Comparison of ENCODE assay signal across 23 mouse cellular contexts in genomic region chrX:36186036-36186435, GRCm38 (mm10). TPM values are rescaled to one million over a fixed set of nuclear protein-coding genes. Genes with fewer than 3 reads are reported as not detected.
DNase-seq lines count a peak whose midpoint lies in the region; ATAC-seq and TF ChIP-seq lines count a peak whose summit lies in the region.
"Had no signal": no experiment of that assay in that cellular context is flagged by ENCODE, and none has a peak within 500 bp of the region (broad histone marks: within the 10 kb centered on the region; RNA-seq: fewer than 3 reads in every experiment).

No protein-coding gene starts in this region.

- 59% methylated on average over 5 of the region's 5 CpGs for WGBS in forebrain, embryonic 14.5 days
- 66% methylated on average over 5 of the region's 5 CpGs for WGBS in forebrain, embryonic 11.5 days
- 60% methylated on average over 5 of the region's 5 CpGs for WGBS in midbrain, embryonic 13.5 days
- 52% methylated on average over 5 of the region's 5 CpGs for WGBS in midbrain, postnatal 0 days
- WGBS in intestine, postnatal 0 days = 73% methylated on average over 5 of the region's 5 CpGs

- H3K9me3 ChIP-seq in forebrain, embryonic 14.5 days (replicated peaks; ENCODE audit: control insufficient read depth, low read length) = no peaks in the 10 kb centered on the region
- H3K9me3 ChIP-seq in forebrain, embryonic 11.5 days (ENCODE audit: control insufficient read depth, low read length) = no peaks in the 10 kb centered on the region
- no peaks in the 10 kb centered on the region for H3K9me3 ChIP-seq in midbrain, embryonic 13.5 days
- H3K9me3 ChIP-seq in midbrain, postnatal 0 days (ENCODE audit: low read length) = no peaks in the 10 kb centered on the region
- H3K9me3 ChIP-seq in intestine, postnatal 0 days (ENCODE audit: control insufficient read depth) = no peaks in the 10 kb centered on the region
- H3K9me3 ChIP-seq: embryonic facial prominence, embryonic 12.5 days; forebrain, embryonic 12.5 days; G1E; heart, embryonic 13.5 days had no signal

- no peaks in the 10 kb centered on the region for H3K36me3 ChIP-seq in forebrain, embryonic 14.5 days (ENCODE audit: control insufficient read depth, insufficient read depth, low read length)
- H3K36me3 ChIP-seq in forebrain, embryonic 11.5 days (ENCODE audit: control insufficient read depth, insufficient read depth, low read length) = no peaks in the 10 kb centered on the region
- no peaks in the 10 kb centered on the region for H3K36me3 ChIP-seq in midbrain, embryonic 13.5 days
- no peaks in the 10 kb centered on the region for H3K36me3 ChIP-seq in midbrain, postnatal 0 days (ENCODE audit: insufficient read depth, low read length)
- H3K36me3 ChIP-seq in intestine, postnatal 0 days (ENCODE audit: control insufficient read depth, insufficient read depth) = no peaks in the 10 kb centered on the region
- H3K36me3 ChIP-seq: embryonic facial prominence, embryonic 12.5 days; forebrain, embryonic 12.5 days; G1E; heart, embryonic 13.5 days had no signal

- no peaks in the 10 kb centered on the region for H3K27me3 ChIP-seq in forebrain, embryonic 14.5 days (replicated peaks; ENCODE audit: control insufficient read depth, insufficient read depth, low read length)
- H3K27me3 ChIP-seq in forebrain, embryonic 11.5 days (ENCODE audit: control insufficient read depth, insufficient read depth, low read length) = no peaks in the 10 kb centered on the region
- H3K27me3 ChIP-seq in midbrain, embryonic 13.5 days = no peaks in the 10 kb centered on the region
- H3K27me3 ChIP-seq in midbrain, postnatal 0 days (ENCODE audit: insufficient read depth, low read length) = no peaks in the 10 kb centered on the region
- no peaks in the 10 kb centered on the region for H3K27me3 ChIP-seq in intestine, postnatal 0 days (replicated peaks; ENCODE audit: control insufficient read depth, insufficient read depth, low read length)
- H3K27me3 ChIP-seq: embryonic facial prominence, embryonic 12.5 days; forebrain, embryonic 12.5 days; heart, embryonic 13.5 days had no signal

- no peak overlapping the region for H3K27ac ChIP-seq in forebrain, embryonic 14.5 days (ENCODE audit: low read depth, low read length)
- H3K27ac ChIP-seq in forebrain, embryonic 11.5 days (ENCODE audit: low read depth, low read length) = no peak overlapping the region
- peak overlapping the region; percentile 55; the same call in 1 of the 2 replicates for H3K27ac ChIP-seq in layer of hippocampus, adult 2 months
- H3K27ac ChIP-seq in midbrain, embryonic 13.5 days = peak overlapping the region; percentile 65
- H3K27ac ChIP-seq in midbrain, postnatal 0 days (ENCODE audit: low read depth, low read length) = peak overlapping the region; percentile 47; the same call in 1 of the 2 replicates
- no peak overlapping the region for H3K27ac ChIP-seq in intestine, postnatal 0 days (ENCODE audit: low read depth, low read length)
- H3K27ac ChIP-seq: embryonic facial prominence, embryonic 12.5 days; forebrain, embryonic 12.5 days; heart, embryonic 13.5 days had no signal

- no peak overlapping the region for H3K4me3 ChIP-seq in forebrain, embryonic 14.5 days (ENCODE audit: low read depth, low read length)
- no peak overlapping the region for H3K4me3 ChIP-seq in forebrain, embryonic 11.5 days (ENCODE audit: low read depth, low read length)
- H3K4me3 ChIP-seq in layer of hippocampus, adult 2 months = no peak overlapping the region
- no peak overlapping the region for H3K4me3 ChIP-seq in midbrain, embryonic 13.5 days (replicated peaks)
- H3K4me3 ChIP-seq in midbrain, postnatal 0 days (ENCODE audit: low read depth, low read length) = no peak overlapping the region
- no peak overlapping the region for H3K4me3 ChIP-seq in intestine, postnatal 0 days (ENCODE audit: low read depth, low read length)
- H3K4me3 ChIP-seq: embryonic facial prominence, embryonic 12.5 days; forebrain, embryonic 12.5 days; heart, embryonic 13.5 days had no signal

- intact Hi-C loops in left cerebral cortex, postnatal 14 days (cut with DNase I) = no loop called here

- peak; percentile 44; the same call in 1 of the 2 replicates for ATAC-seq in forebrain, embryonic 14.5 days
- ATAC-seq in forebrain, embryonic 11.5 days (replicated peaks; ENCODE audit: low FRiP score) = no peak
- ATAC-seq in midbrain, embryonic 13.5 days = peak; percentile 46
- ATAC-seq in midbrain, postnatal 0 days (ENCODE audit: low FRiP score) = peak; percentile 23; the same call in 1 of the 2 replicates
- no peak for ATAC-seq in intestine, postnatal 0 days
- ATAC-seq: CD4-positive, CD25-positive, alpha-beta regulatory T cell, adult 4 months; inflammation-experienced regulatory T-cells, adult 6 months had no signal

- no peaks in the 10 kb centered on the region for H3K4me1 ChIP-seq in forebrain, embryonic 14.5 days (ENCODE audit: control insufficient read depth, insufficient read depth, low read length)
- H3K4me1 ChIP-seq in forebrain, embryonic 11.5 days (replicated peaks; ENCODE audit: control insufficient read depth, insufficient read depth, low read length) = no peaks in the 10 kb centered on the region
- H3K4me1 ChIP-seq in midbrain, embryonic 13.5 days (replicated peaks) = peaks cover 7% of the 10 kb centered on the region; the same call in 1 of the 2 replicates
- no peaks in the 10 kb centered on the region for H3K4me1 ChIP-seq in midbrain, postnatal 0 days (ENCODE audit: insufficient read depth, low read length)
- H3K4me1 ChIP-seq in intestine, postnatal 0 days (replicated peaks; ENCODE audit: control insufficient read depth, insufficient read depth, low read length) = no peaks in the 10 kb centered on the region
- H3K4me1 ChIP-seq: embryonic facial prominence, embryonic 12.5 days; heart, embryonic 13.5 days had no signal

- no peak for DNase-seq in forebrain, embryonic 14.5 days (ENCODE audit: low spot score)
- DNase-seq in forebrain, embryonic 11.5 days (ENCODE audit: low spot score) = no peak
- DNase-seq in layer of hippocampus, adult 2 months (ENCODE audit: low spot score in 2 of 2) = no peak
- DNase-seq in layer of hippocampus, postnatal 25 days (ENCODE audit: extremely low spot score in 1 of 2, low spot score in 1 of 2) = no peak
- DNase-seq in midbrain, postnatal 0 days (ENCODE audit: low spot score) = no peak
- DNase-seq in left cerebral cortex, postnatal 14 days (ENCODE audit: low spot score in 2 of 2) = no peak
- DNase-seq: adrenal gland, adult 8-10 months; adrenal gland, postnatal 36 days; B cell, adult 2 months; cerebellum, adult 11 months; cerebellum, adult 8-10 months; cerebellum, postnatal 14 days; gastrocnemius, postnatal 36 days; heart, adult 11 months had no signal

- no peak for TF ChIP-seq CTCF in layer of hippocampus, adult 2 months (conservative IDR thresholded peaks at IDR 0.05)
- TF ChIP-seq CTCF in midbrain, postnatal 0 days (IDR thresholded peaks at IDR 0.05) = no peak
- TF ChIP-seq CTCF in intestine, postnatal 0 days (IDR thresholded peaks at IDR 0.05; ENCODE audit: low read depth) = no peak

- H3K9ac ChIP-seq in forebrain, embryonic 14.5 days (ENCODE audit: low read length) = no peak overlapping the region
- no peak overlapping the region for H3K9ac ChIP-seq in forebrain, embryonic 11.5 days (ENCODE audit: low read length)
- no peak overlapping the region for H3K9ac ChIP-seq in midbrain, embryonic 13.5 days (replicated peaks)
- no peak overlapping the region for H3K9ac ChIP-seq in midbrain, postnatal 0 days (replicated peaks; ENCODE audit: low read length, poor library complexity, severe bottlenecking)
- no peak overlapping the region for H3K9ac ChIP-seq in intestine, postnatal 0 days (ENCODE audit: low read depth, low read length)
- H3K9ac ChIP-seq: embryonic facial prominence, embryonic 12.5 days; forebrain, embryonic 12.5 days; heart, embryonic 13.5 days had no signal

- no peak overlapping the region for H3K4me2 ChIP-seq in forebrain, embryonic 14.5 days (ENCODE audit: low read length)
- H3K4me2 ChIP-seq in forebrain, embryonic 11.5 days (ENCODE audit: low read depth, low read length, severe bottlenecking) = no peak overlapping the region
- H3K4me2 ChIP-seq in midbrain, embryonic 13.5 days (replicated peaks) = no peak overlapping the region
- H3K4me2 ChIP-seq in midbrain, postnatal 0 days (ENCODE audit: low read depth, low read length, poor library complexity, severe bottlenecking) = no peak overlapping the region
- H3K4me2 ChIP-seq in intestine, postnatal 0 days (replicated peaks; ENCODE audit: low read depth) = no peak overlapping the region
- H3K4me2 ChIP-seq: embryonic facial prominence, embryonic 12.5 days; forebrain, embryonic 12.5 days; heart, embryonic 13.5 days had no signal

RNA-seq across cellular contexts. Expression of gene Zcchc12, which starts 9.7 kb away (rescaled TPM):
- 202 and 243 TPM in 2 replicates for polyA plus RNA-seq in forebrain, embryonic 14.5 days (2014; fragmentation: Nextera tagmentation; extraction: Ambion mirVana)
- polyA plus RNA-seq in forebrain, embryonic 11.5 days (2014; fragmentation: Nextera tagmentation; extraction: Ambion mirVana) = 20.9 and 27.5 TPM in 2 replicates
- 10 to 100 TPM; 42.5 to 43.5 TPM for total RNA-seq in layer of hippocampus, adult 2 months (2021)
- 10 to 100 TPM; 37.8 to 47.9 TPM for total RNA-seq in layer of hippocampus, postnatal 25 days (2021)
- 225 and 240 TPM in 2 replicates for polyA plus RNA-seq in midbrain, embryonic 13.5 days (2015; fragmentation: Nextera tagmentation; extraction: Ambion mirVana)
- 306 and 396 TPM in 2 replicates for total RNA-seq in midbrain, postnatal 0 days (2014; rRNA removed)
- polyA plus RNA-seq in midbrain, postnatal 0 days (2015; fragmentation: Nextera tagmentation; extraction: Ambion mirVana) = 609 and 627 TPM in 2 replicates
- polyA plus RNA-seq in intestine, postnatal 0 days (2015; fragmentation: Nextera tagmentation; extraction: Ambion mirVana) = 12.0 and 12.3 TPM in 2 replicates
- 10 to 100 TPM; 51.8 to 73.2 TPM for total RNA-seq in left cerebral cortex, postnatal 14 days (2021)
- total RNA-seq: G1E; gastrocnemius, adult 8-10 months; gastrocnemius, postnatal 36 days had no signal
- polyA plus RNA-seq: G1E had no signal

Comparison
In these comparisons a context has a peak if more than half of its experiments do, and no peak if none do; other contexts are left out.
1. ATAC-seq: peak in forebrain, embryonic 14.5 days (single experiment), midbrain, embryonic 13.5 days (single experiment) and midbrain, postnatal 0 days (single experiment); none in forebrain, embryonic 11.5 days (single experiment) and intestine, postnatal 0 days (single experiment).
2. H3K27ac ChIP-seq: peak in layer of hippocampus, adult 2 months (single experiment), midbrain, embryonic 13.5 days (single experiment) and midbrain, postnatal 0 days (single experiment); none in forebrain, embryonic 14.5 days (single experiment), forebrain, embryonic 11.5 days (single experiment) and intestine, postnatal 0 days (single experiment).